Mouse (Mus musculus) stomach, postnatal 0 days (tissue): ENCODE measurements around the gene Ptpn1.

Source experiments
- CTCF ChIP-seq: IDR thresholded peaks from 2 replicates; pipeline ENCODE4 v1.5.1; 2016; ENCODE audit warnings: antibody characterized with exemption, low read depth, mild to moderate bottlenecking, moderate library complexity
- EP300 ChIP-seq: optimal IDR thresholded peaks from 2 replicates; pipeline ENCODE3; 2016; ENCODE audit warnings: antibody characterized with exemption

GRCm38 (mm10) chr2:167993260-167993659 lies 61.4 kb downstream of the Ptpn1 start:
- no peak for TF ChIP-seq EP300
- no peak for TF ChIP-seq CTCF
